Mouse (Mus musculus): ENCODE data around the gene Dph1. TPM values are rescaled to one million over a fixed set of nuclear protein-coding genes. Genes with fewer than 3 reads are reported as not detected.
A peak's percentile ranks its signal among the peaks of the same experiment; 100 is the strongest.

Dph1 gene
- polyA plus RNA-seq, 2 experiments, result 25.5 to 30.0 TPM

GRCm38 (mm10) chr11:75173799-75174165 lies 17.3 kb downstream of the Dph1 start:
- TF ChIP-seq POLR2A (IDR thresholded peaks at IDR 0.05; ENCODE audit: borderline replicate concordance, extremely low read depth, insufficient read depth, insufficient read length), result no peak
- WGBS, result 4% methylated on average over 15 of the region's 15 CpGs
- H3K9ac ChIP-seq (ENCODE audit: low read depth, low read length, severe bottlenecking), result no peak overlapping the region
- H3K36me3 ChIP-seq (ENCODE audit: control insufficient read depth, insufficient read depth, low read length), result peaks cover 14% of the 10 kb centered on the region
- ATAC-seq (ENCODE audit: low FRiP score, low read depth), result no peak
- no peaks in the 10 kb centered on the region for H3K9me3 ChIP-seq (ENCODE audit: control insufficient read depth, low read length)
- H3K4me1 ChIP-seq (ENCODE audit: control insufficient read depth, insufficient read depth, low read length), result peaks cover 34% of the 10 kb centered on the region
- no peak for DNase-seq (ENCODE audit: low spot score)
- no peak overlapping the region for H3K27ac ChIP-seq (replicated peaks; ENCODE audit: low read depth, low read length)
- H3K27me3 ChIP-seq (ENCODE audit: control insufficient read depth, insufficient read depth, low read length), result peaks cover 47% of the 10 kb centered on the region
- H3K4me2 ChIP-seq (replicated peaks; ENCODE audit: low read depth, low read length, severe bottlenecking), result peak overlapping the region; percentile 89
- H3K4me3 ChIP-seq (replicated peaks; ENCODE audit: low read length), result peak overlapping the region; percentile 64

DNA sequence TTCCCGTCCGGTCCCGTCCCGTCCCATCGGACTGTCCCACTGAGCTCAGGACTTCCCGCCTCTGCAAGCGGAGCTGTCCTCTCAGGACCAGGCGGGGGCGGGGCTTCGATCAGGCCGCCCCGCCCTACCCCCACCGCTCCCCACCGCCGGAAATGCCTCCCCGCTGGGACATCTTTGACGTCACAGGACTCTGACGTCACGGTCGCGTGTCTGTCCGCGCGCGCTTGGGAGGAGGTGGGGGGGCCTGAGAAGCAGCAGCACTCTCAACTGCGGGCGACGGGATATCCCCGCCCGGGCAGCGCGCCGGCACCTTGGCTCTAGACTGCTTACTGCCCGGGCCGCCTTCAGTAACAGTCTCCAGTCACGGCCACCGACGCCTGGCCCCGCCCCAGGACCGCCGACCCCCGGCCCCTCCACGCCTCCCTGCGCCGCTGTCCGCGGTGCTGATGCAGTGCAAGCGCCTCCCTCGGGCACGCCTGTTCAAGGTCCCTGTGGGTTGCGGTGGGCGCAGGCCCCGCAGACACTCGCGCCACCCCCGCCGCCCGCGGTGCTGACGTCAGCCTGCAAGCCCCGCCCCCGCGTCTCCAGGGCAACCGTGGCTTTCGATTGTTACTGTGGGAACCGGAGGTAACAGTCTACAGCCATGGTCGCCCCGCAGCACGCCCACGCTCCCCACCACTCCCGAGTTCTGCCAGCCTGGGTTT lies 17.8 kb downstream of the Dph1 start:
- peak; percentile 29 for ATAC-seq (ENCODE audit: low FRiP score, low read depth)
- H3K27me3 ChIP-seq (ENCODE audit: control insufficient read depth, insufficient read depth, low read length), result peaks cover 52% of the 10 kb centered on the region

DNA sequence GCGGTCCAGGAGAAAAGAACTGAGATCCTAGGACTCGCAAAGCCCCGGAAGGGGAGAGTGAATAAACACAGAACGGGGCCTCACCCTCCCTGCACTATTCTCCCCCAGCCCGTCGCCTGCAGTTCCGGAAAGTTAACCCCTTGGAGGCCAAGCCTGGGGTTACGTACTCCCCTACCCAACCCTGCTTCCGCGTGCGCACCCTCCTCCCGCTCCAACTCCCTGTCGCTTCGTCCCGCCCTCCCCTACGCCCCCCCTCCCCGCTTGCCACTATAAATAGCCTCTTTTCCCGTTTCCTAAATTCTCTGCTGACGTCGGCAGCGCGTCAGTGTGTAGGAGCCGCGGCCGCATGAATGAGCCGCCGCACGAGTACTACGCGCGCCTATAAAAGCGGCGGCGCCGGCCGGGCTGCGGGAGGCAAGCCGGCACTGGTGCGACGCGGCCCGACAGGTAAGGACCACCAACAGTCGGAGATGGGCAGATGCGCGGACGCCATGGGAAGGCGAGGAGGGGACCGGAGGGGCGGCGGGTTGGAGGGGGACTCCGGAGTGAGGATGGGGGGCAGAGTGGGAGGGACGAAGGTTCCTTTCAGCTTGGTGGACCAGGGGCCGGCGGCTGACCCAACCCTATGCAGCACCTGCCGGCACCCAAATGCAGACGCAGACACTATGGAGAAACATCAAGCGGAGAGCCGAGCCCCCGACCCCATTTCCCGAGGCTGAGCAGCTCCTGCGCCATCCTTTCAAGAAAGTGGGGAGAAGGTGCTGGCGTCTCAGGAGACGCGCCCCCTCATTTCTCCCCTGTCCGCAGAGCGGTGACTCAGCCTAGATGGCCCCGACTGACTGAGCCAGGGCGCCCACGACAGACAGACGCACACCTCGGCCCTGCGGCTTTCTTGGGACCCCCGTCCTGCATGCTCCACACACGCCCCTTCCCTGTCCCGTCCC lies 18.6 kb downstream of the Dph1 start:
- peaks cover 27% of the 10 kb centered on the region for H3K4me1 ChIP-seq (ENCODE audit: control insufficient read depth, insufficient read depth, low read length)
- ATAC-seq (ENCODE audit: low FRiP score, low read depth) (no peak), DNase-seq (ENCODE audit: low spot score) (peak; percentile 23)
- TF ChIP-seq POLR2A (IDR thresholded peaks at IDR 0.05; ENCODE audit: borderline replicate concordance, extremely low read depth, insufficient read depth, insufficient read length), result no peak
- no peak overlapping the region for H3K27ac ChIP-seq (replicated peaks; ENCODE audit: low read depth, low read length)
- WGBS, result 2% methylated on average over 59 of the region's 75 CpGs
- no peaks in the 10 kb centered on the region for H3K9me3 ChIP-seq (ENCODE audit: control insufficient read depth, low read length)
- H3K27me3 ChIP-seq (ENCODE audit: control insufficient read depth, insufficient read depth, low read length), result peaks cover 61% of the 10 kb centered on the region
- H3K9ac ChIP-seq (ENCODE audit: low read depth, low read length, severe bottlenecking), result peak overlapping the region; percentile 14
- peak overlapping the region; percentile 64 for H3K4me3 ChIP-seq (replicated peaks; ENCODE audit: low read length)
- peaks cover 8% of the 10 kb centered on the region for H3K36me3 ChIP-seq (ENCODE audit: control insufficient read depth, insufficient read depth, low read length)
- H3K4me2 ChIP-seq (replicated peaks; ENCODE audit: low read depth, low read length, severe bottlenecking), result peak overlapping the region; percentile 89

More for the DNA sequence above, 17.8 kb downstream of the Dph1 start:
- Histone ChIP-seq H3K4me3 (replicated peaks; ENCODE audit: low read length) (peak overlapping the region; percentile 64), H3K9me3 (ENCODE audit: control insufficient read depth, low read length) (no peaks in the 10 kb centered on the region), H3K4me2 (replicated peaks; ENCODE audit: low read depth, low read length, severe bottlenecking) (peak overlapping the region; percentile 89), H3K36me3 (ENCODE audit: control insufficient read depth, insufficient read depth, low read length) (peaks cover 14% of the 10 kb centered on the region), H3K4me1 (ENCODE audit: control insufficient read depth, insufficient read depth, low read length) (peaks cover 34% of the 10 kb centered on the region), H3K9ac (ENCODE audit: low read depth, low read length, severe bottlenecking) (0 out of 2 replicates have a peak overlapping the region, but pooled peaks have one; percentile 14), H3K27ac (replicated peaks; ENCODE audit: low read depth, low read length) (no peak overlapping the region)
- TF ChIP-seq POLR2A (IDR thresholded peaks at IDR 0.05; ENCODE audit: borderline replicate concordance, extremely low read depth, insufficient read depth, insufficient read length), result no peak
- peak; percentile 70 for DNase-seq (ENCODE audit: low spot score)
- under 1% methylated on average over 46 of the region's 71 CpGs for WGBS

- Histone ChIP-seq H3K4me2 (replicated peaks; ENCODE audit: low read depth, low read length, severe bottlenecking) (peak overlapping the region; percentile 85), H3K4me1 (ENCODE audit: control insufficient read depth, insufficient read depth, low read length) (peaks cover 32% of the 10 kb centered on the region), H3K27ac (replicated peaks; ENCODE audit: low read depth, low read length) (no peak overlapping the region), H3K27me3 (ENCODE audit: control insufficient read depth, insufficient read depth, low read length) (peaks cover 70% of the 10 kb centered on the region), H3K4me3 (replicated peaks; ENCODE audit: low read length) (peak overlapping the region; percentile 64; the same call in 1 of the 2 replicates), H3K9ac (ENCODE audit: low read depth, low read length, severe bottlenecking) (no peak overlapping the region), H3K9me3 (ENCODE audit: control insufficient read depth, low read length) (no peaks in the 10 kb centered on the region), H3K36me3 (ENCODE audit: control insufficient read depth, insufficient read depth, low read length) (peaks cover 13% of the 10 kb centered on the region)
- WGBS, result 12% methylated on average over 17 of the region's 17 CpGs
- DNase-seq (ENCODE audit: low spot score) (no peak), ATAC-seq (ENCODE audit: low FRiP score, low read depth) (no peak)
- no peak for TF ChIP-seq POLR2A (IDR thresholded peaks at IDR 0.05; ENCODE audit: borderline replicate concordance, extremely low read depth, insufficient read depth, insufficient read length)
These were observed 19.7 kb downstream of the Dph1 start for GRCm38 (mm10) chr11:75171186-75171865.
